Mouse (Mus musculus): Measurements from ENCODE around the gene Ppp5c. TPM values are rescaled to one million over a fixed set of nuclear protein-coding genes. Genes with fewer than 3 reads are reported as not detected.

The Ppp5c gene
- total and polyA plus RNA-seq, 3 experiments = 89.0 to 157 (median 104) TPM

- Histone ChIP-seq H3K4me3 (peak overlapping the region; percentile 64), H3K4me1 (ENCODE audit: control insufficient read depth, insufficient read depth, low read length) (peaks cover 22% of the 10 kb centered on the region), H3K27ac (peak overlapping the region; percentile 86), H3K79me2 (replicated peaks; ENCODE audit: control insufficient read depth, insufficient read depth, low read length) (no peaks in the 10 kb centered on the region), H3K9ac (ENCODE audit: low read depth, low read length) (peak overlapping the region; percentile 53), H3K27me3 (ENCODE audit: control insufficient read depth, insufficient read depth, low read length) (no peaks in the 10 kb centered on the region), H3K36me3 (ENCODE audit: control insufficient read depth, insufficient read depth, low read length) (no peaks in the 10 kb centered on the region; the same call in 1 of the 2 replicates)
- 45% methylated on average over 14 of the region's 14 CpGs for whole genome bisulfite sequencing
- TF ChIP-seq CTCF (IDR thresholded peaks at IDR 0.05) = no peak
- TF ChIP-seq POLR2A (IDR thresholded peaks at IDR 0.05; ENCODE audit: insufficient read depth, low read depth, low read length) = no peak
- no peak for TF ChIP-seq EP300 (IDR thresholded peaks at IDR 0.05; ENCODE audit: insufficient read depth, low read depth, low read length)
- intact Hi-C loops (cut with DNase I) = loop anchor here (2.0 to 10.0 kb wide), 2 partner anchors 30 to 652 kb away; partner anchors contain the start of genes Ppp5c and Zc3h4
- DNase-seq = peak in 1 of 2 experiments; percentile 1
Measured at GRCm38 (mm10) chr7:17056601-17057523, 29.1 kb upstream of the Ppp5c start.

GRCm38 (mm10) chr7:17056081-17056581, 28.4 kb upstream of the Ppp5c start:
- Histone ChIP-seq H3K27ac (peak overlapping the region; percentile 86), H3K4me3 (peak overlapping the region; percentile 64), H3K4me1 (ENCODE audit: control insufficient read depth, insufficient read depth, low read length) (peaks cover 22% of the 10 kb centered on the region), H3K79me2 (replicated peaks; ENCODE audit: control insufficient read depth, insufficient read depth, low read length) (no peaks in the 10 kb centered on the region), H3K27me3 (ENCODE audit: control insufficient read depth, insufficient read depth, low read length) (no peaks in the 10 kb centered on the region), H3K9ac (ENCODE audit: low read depth, low read length) (peak overlapping the region; percentile 53), H3K36me3 (ENCODE audit: control insufficient read depth, insufficient read depth, low read length) (no peaks in the 10 kb centered on the region; the same call in 1 of the 2 replicates)
- WGBS = 2% methylated on average over 42 of the region's 42 CpGs
- peak; percentile 88 to 90 for DNase-seq
- peak; percentile 42; the same call in 1 of the 2 replicates for TF ChIP-seq POLR2A (IDR thresholded peaks at IDR 0.05; ENCODE audit: insufficient read depth, low read depth, low read length)
- TF ChIP-seq CTCF (IDR thresholded peaks at IDR 0.05) = no peak
- intact Hi-C loops (cut with DNase I) = loop anchor here (2.0 to 10.0 kb wide), 2 partner anchors 29 to 651 kb away; partner anchors contain the start of genes Ppp5c and Zc3h4

GRCm38 (mm10) chr7:17055287-17055946, 27.7 kb upstream of the Ppp5c start:
- Histone ChIP-seq H3K9ac (ENCODE audit: low read depth, low read length) (no peak overlapping the region), H3K4me3 (no peak overlapping the region), H3K79me2 (replicated peaks; ENCODE audit: control insufficient read depth, insufficient read depth, low read length) (no peaks in the 10 kb centered on the region), H3K4me1 (ENCODE audit: control insufficient read depth, insufficient read depth, low read length) (peaks cover 20% of the 10 kb centered on the region), H3K36me3 (ENCODE audit: control insufficient read depth, insufficient read depth, low read length) (no peaks in the 10 kb centered on the region; the same call in 1 of the 2 replicates), H3K27ac (peak overlapping the region; percentile 86), H3K27me3 (ENCODE audit: control insufficient read depth, insufficient read depth, low read length) (no peaks in the 10 kb centered on the region)
- WGBS = 95% methylated on average over 4 of the region's 4 CpGs
- no peak for DNase-seq
- TF ChIP-seq CTCF (IDR thresholded peaks at IDR 0.05) (no peak), EP300 (IDR thresholded peaks at IDR 0.05; ENCODE audit: insufficient read depth, low read depth, low read length) (no peak), POLR2A (IDR thresholded peaks at IDR 0.05; ENCODE audit: insufficient read depth, low read depth, low read length) (no peak)
- intact Hi-C loops (cut with DNase I) = loop anchor here (10.0 kb wide), 1 partner anchor 651 kb away; the partner anchor contains the start of gene Zc3h4

- no peak for DNase-seq
- H3K27me3 ChIP-seq (ENCODE audit: control insufficient read depth, insufficient read depth, low read length) = no peaks in the 10 kb centered on the region
- WGBS = 90% methylated on average over 16 of the region's 16 CpGs
- intact Hi-C loops (cut with DNase I) = loop anchor here (5.0 to 10.0 kb wide), 2 partner anchors 122 to 650 kb away; partner anchors contain the start of gene Zc3h4
- TF ChIP-seq POLR2A (IDR thresholded peaks at IDR 0.05; ENCODE audit: insufficient read depth, low read depth, low read length) = no peak
- no peaks in the 10 kb centered on the region; the same call in 1 of the 2 replicates for H3K36me3 ChIP-seq (ENCODE audit: control insufficient read depth, insufficient read depth, low read length)
- H3K4me1 ChIP-seq (ENCODE audit: control insufficient read depth, insufficient read depth, low read length) = peaks cover 13% of the 10 kb centered on the region
- no peak overlapping the region for H3K9ac ChIP-seq (ENCODE audit: low read depth, low read length)
- H3K27ac ChIP-seq = no peak overlapping the region
- no peak overlapping the region for H3K4me3 ChIP-seq
- H3K79me2 ChIP-seq (replicated peaks; ENCODE audit: control insufficient read depth, insufficient read depth, low read length) = no peaks in the 10 kb centered on the region
Measured at GRCm38 (mm10) chr7:17054325-17054989, 26.7 kb upstream of the Ppp5c start.

- no peaks in the 10 kb centered on the region for H3K27me3 ChIP-seq (ENCODE audit: control insufficient read depth, insufficient read depth, low read length)
- intact Hi-C loops (cut with DNase I) = loop anchor here (1.0 to 10.0 kb wide), 5 partner anchors 14 to 646 kb away; partner anchors contain the start of gene Zc3h4
- no peak overlapping the region for H3K4me3 ChIP-seq
- peak; percentile 64 to 78 for DNase-seq
- TF ChIP-seq POLR2A (IDR thresholded peaks at IDR 0.05; ENCODE audit: insufficient read depth, low read depth, low read length) (no peak), CTCF (IDR thresholded peaks at IDR 0.05) (peak; percentile 75)
- no peak overlapping the region for H3K9ac ChIP-seq (ENCODE audit: low read depth, low read length)
- H3K79me2 ChIP-seq (replicated peaks; ENCODE audit: control insufficient read depth, insufficient read depth, low read length) = no peaks in the 10 kb centered on the region
- H3K4me1 ChIP-seq (ENCODE audit: control insufficient read depth, insufficient read depth, low read length) = no peaks in the 10 kb centered on the region
- H3K36me3 ChIP-seq (ENCODE audit: control insufficient read depth, insufficient read depth, low read length) = no peaks in the 10 kb centered on the region
- 26% methylated on average over 16 of the region's 17 CpGs for WGBS
- no peak overlapping the region for H3K27ac ChIP-seq
Measured at GRCm38 (mm10) chr7:17050933-17051594, 23.3 kb upstream of the Ppp5c start.

Data from heart, adult 2 months (tissue).